Mouse (Mus musculus) ZHBTc4 (cell line): ENCODE results near the gene Cdh16.
"Not testable (repeated sequence)": the region's sequence is repeated elsewhere in the genome, so short reads cannot be mapped to it uniquely, and the experiment has no call there.

Source experiments
- DNase-seq: peaks from one replicate; pipeline ENCODE4 v3.0.0-alpha.2; 2011; ENCODE audit warnings: low read depth, low spot score

The Cdh16 gene

GRCm38 (mm10) chr8:104624161-104624560 is at the start of gene Cdh16:
TSS of gene Cdh16 (minus strand) at chr8:104624396.
- no peak for DNase-seq

GRCm38 (mm10) chr8:104655614-104656013 is 31.4 kb upstream of the Cdh16 start:
- DNase-seq = no peak

GRCm38 (mm10) chr8:104654984-104655383 is 30.8 kb upstream of the Cdh16 start:
- DNase-seq = peak; percentile 95

GRCm38 (mm10) chr8:104644187-104644586 is 20.0 kb upstream of the Cdh16 start:
- DNase-seq = not testable (repeated sequence)

GRCm38 (mm10) chr8:104642324-104642654 is 18.1 kb upstream of the Cdh16 start:
- DNase-seq = no peak

- peak; percentile 92 for DNase-seq
Measured at GRCm38 (mm10) chr8:104641426-104642323, 17.5 kb upstream of the Cdh16 start, which contains the start of gene Ciao2b. TSS of gene Ciao2b (minus strand) at chr8:104641965.

- no peak for DNase-seq
Measured at GRCm38 (mm10) chr8:104640831-104641370, 16.7 kb upstream of the Cdh16 start.

- DNase-seq = no peak
Measured at GRCm38 (mm10) chr8:104640241-104640640, 16.0 kb upstream of the Cdh16 start.

- DNase-seq = no peak
Measured at GRCm38 (mm10) chr8:104638010-104638409, 13.8 kb upstream of the Cdh16 start.

GRCm38 (mm10) chr8:104635004-104635710 is 11.0 kb upstream of the Cdh16 start:
- DNase-seq = no peak

- DNase-seq = no peak
Measured at GRCm38 (mm10) chr8:104633156-104633744, 9.1 kb upstream of the Cdh16 start.

- DNase-seq = no peak
Measured at GRCm38 (mm10) chr8:104632486-104632885, 8.3 kb upstream of the Cdh16 start.

- DNase-seq = no peak
Measured at GRCm38 (mm10) chr8:104631975-104632374, 7.8 kb upstream of the Cdh16 start.

GRCm38 (mm10) chr8:104630981-104631663 is 6.9 kb upstream of the Cdh16 start, which contains the start of gene Rrad:
TSS of gene Rrad (minus strand) at chr8:104631327.
- peak; percentile 55 for DNase-seq

GRCm38 (mm10) chr8:104630574-104630973 is 6.4 kb upstream of the Cdh16 start:
- DNase-seq = peak; percentile 18

GRCm38 (mm10) chr8:104630111-104630479 is 5.9 kb upstream of the Cdh16 start:
- DNase-seq = no peak

GRCm38 (mm10) chr8:104629306-104630110 is 5.3 kb upstream of the Cdh16 start:
- no peak for DNase-seq

GRCm38 (mm10) chr8:104628402-104628801 is 4.2 kb upstream of the Cdh16 start:
- peak; percentile 25 for DNase-seq

- no peak for DNase-seq
Measured at GRCm38 (mm10) chr8:104627065-104627740, 3.0 kb upstream of the Cdh16 start.

- DNase-seq = no peak
Measured at GRCm38 (mm10) chr8:104620765-104621164, 3.4 kb downstream of the Cdh16 start.
